Mouse (Mus musculus) layer of hippocampus, adult 9-11 months (tissue): ENCODE results near the gene Ak5.

Source experiments
- DNase-seq: peaks from one replicate; pipeline ENCODE4 v3.0.0; 2022

Ak5 gene

DNA sequence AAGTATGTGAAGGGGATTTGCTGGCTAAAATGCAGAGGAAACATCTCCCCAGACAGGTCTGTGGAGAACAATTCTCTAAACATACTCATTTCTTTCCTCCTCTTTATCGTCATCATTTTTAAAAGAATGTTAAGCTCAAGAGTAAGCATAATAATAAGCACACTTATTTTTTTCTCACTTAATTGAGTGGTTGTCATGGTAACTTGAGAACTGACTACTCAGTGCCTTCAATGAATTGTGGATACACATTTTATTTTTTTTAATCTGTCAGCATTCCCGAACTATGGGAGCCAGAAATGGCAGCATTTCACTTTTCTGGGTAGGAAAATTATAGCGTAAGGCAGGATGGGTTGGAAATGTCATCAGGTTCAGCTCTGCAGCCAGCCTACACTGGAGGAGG lies 151.6 kb downstream of the Ak5 start:
- no peak for DNase-seq

DNA sequence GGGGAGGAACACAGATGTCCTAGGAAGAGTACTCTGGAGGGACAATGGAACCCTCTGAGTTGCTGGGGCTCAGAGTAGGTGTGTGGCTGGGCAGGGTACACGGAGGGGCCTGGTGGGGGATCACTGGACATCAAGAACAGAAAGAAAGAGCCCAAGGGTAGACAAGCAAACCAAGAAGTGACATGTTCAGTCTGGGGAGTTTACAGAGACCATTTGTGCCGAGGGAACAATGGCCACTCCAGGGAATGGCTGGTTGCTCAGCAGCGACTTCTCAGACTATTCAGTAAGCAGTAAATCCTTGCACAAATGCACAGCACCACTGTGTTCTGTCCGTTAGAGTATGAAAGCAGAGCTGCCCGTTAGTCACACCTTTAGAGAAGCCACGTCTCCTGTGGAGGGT lies 152.2 kb downstream of the Ak5 start:
- DNase-seq = no peak

DNA sequence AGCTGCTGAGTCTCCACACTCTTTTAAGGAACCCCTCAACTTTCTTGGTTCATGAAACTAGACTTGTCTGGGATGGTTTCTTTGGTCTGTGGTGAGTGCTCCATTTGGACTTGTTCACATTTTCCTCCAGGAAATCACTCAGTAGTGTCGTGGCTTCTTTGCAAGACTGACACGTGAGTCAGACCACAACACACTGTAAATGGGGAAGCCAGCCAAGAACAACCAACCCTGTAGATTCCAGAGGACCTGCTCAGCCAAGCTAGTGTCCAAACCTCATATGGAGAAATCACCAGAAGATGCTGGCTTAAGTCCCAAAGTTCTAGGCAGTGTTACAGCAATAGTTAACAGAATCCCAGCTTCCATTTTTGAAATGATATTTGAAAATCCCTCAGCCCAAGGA lies 155.6 kb downstream of the Ak5 start:
- DNase-seq = no peak

DNA sequence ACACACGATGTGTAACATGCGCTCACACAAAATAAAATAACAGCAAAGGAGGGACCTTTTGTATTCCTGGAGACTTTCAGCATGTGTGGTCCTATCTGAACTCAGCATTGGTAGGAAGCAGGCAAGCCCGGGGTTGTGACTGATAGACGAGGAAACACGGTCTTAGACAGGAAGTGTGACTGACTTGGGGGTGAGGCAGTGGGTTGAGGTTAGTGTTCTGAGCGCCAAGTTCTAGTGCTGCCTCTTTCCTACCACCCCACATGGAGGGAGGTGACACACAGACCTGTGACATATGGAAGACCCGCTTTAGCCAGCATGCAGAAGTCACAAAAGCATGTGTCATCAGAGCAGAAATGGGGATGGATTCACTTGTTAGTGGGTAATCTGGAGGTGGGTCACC lies 158.9 kb downstream of the Ak5 start:
- DNase-seq = no peak

DNA sequence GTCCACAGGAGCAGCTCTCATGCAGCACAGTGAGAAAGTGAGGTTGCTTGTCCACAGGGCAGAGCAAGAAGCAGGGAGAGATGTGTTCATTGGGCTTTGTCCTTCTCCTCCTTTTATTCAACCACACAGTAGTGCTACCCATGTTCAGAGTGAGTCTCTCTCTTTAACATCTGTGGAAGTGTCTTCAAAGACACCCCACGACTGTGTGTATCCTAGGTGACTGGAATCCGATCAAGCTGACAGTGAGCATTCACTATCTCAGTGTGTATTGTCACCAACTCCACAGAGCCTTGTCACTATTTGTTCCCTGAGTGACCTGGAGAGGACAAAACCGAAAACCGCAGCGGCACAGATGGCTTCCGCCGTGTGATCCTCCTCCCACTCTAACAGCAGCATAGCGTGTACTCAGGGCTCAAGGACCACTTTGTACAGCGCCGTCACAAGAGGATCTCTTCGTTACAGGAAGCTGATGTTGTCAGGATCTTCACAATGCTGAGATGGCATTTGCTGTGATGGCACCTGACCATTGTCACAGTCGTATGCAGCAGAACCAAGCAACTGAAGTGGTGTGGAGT lies 159.7 kb downstream of the Ak5 start:
- no peak for DNase-seq

DNA sequence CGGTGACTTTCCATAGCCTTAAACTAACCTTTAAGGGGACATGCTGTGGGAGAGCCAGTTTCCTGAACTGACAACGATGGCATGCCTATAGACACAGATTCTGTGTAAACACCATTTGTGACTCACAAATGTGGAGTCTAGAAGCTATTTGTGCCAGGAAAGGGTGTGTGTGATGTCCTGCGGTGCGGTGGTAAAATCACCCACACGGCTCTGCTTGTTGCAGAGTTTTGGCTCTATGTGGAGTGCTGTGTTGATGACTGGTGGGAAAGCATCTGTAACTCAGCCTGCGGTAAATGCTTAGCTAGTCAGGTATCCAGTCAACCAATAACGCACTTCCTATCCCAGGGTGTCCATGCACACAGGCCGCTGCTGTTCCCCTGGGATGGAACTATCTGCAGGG lies 160.3 kb downstream of the Ak5 start:
- DNase-seq = no peak

DNA sequence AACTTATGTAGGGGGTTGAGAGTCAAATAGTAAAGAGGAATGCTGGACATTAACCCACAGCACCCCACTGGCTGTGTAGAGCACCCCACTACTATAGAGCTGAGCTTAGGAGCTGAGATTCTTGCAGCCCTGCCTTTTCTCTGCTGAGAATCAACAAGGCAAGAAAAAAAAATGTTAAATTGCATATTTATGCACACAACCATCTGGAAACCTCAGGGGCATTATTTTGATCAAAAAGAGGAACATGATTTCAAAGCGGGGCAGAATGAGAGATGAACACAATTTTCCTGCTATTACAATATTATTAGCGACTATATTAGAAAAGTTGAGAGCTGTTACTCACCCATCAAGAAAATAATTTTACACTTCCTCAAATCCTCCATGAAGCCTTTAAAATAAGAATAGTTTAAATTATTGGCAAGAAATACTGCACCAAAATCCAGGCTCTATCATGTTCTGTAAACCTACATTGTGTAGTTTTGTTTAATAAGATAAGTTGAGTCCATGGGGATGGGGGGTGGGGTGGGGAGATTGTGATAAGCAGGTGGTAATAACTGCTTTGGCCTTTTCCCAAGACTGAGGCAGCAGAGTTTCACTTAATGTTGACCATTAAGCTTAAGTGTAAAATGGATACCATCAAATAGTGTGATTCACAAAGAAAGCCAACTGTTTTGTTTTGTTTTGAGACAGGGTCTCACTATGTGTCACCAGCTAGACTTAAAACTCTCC lies 169.0 kb downstream of the Ak5 start:
- no peak for DNase-seq

DNA sequence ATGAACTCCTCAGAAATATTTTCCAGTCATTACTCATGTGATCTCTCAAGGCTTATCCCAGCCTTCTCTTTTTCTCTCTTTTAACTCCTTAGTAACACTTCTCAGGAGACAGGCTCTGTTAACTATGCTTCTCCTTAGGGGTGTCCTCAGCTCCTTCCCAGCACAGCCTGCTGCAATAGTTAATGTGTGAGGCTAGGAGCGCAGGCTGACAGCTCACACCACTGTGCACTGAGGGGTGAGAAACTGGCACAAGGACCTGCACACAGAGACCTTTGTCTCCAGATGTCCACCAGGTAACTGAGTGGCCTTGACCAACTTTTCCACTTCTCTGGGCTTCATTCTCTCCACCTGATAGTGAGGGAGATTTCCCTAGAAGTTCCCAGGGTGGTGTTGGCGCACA lies 170.3 kb downstream of the Ak5 start:
- DNase-seq = no peak

DNA sequence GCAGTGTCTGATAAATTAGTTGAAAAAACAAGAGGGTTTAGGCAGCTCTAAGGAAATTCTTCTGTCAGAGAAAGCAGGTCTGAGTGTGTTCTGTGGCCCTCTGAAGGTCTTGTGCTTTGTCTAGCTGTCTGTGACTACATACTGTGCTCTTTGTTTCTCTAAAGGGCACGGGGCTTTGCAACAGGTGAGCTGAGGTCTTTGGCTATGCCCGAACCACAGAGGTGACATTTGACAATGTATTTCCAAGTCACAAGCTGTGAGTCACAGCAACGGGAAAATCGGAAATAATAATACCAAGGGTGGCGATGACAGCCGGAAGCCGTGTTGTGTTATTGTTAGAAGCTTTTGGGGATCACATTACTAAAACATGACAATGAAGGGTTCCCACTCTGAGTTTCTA lies 171.1 kb downstream of the Ak5 start:
- no peak for DNase-seq

DNA sequence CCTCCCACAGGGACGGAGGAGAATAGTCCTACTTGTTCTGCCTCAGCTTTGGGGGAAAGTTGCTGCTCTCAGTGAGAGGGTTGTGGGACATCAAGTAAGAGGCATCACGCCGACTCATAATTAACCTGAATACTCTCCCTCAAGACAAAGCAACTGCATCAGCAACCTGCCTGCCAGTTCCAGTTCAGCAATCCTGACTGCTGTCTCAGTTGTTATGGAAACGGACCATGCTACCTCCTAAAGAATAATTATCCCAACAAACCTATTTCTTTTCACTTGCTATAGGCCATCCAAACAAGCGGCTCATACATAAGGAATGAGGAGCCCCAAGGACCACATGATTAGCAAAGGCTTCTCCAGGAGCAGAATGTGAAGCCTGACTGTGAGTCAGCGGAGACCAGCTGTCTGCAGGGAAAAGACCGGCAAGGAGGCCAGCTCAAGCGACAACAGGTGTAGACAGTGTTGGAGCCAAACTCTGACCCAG lies 172.7 kb downstream of the Ak5 start:
- no peak for DNase-seq

DNA sequence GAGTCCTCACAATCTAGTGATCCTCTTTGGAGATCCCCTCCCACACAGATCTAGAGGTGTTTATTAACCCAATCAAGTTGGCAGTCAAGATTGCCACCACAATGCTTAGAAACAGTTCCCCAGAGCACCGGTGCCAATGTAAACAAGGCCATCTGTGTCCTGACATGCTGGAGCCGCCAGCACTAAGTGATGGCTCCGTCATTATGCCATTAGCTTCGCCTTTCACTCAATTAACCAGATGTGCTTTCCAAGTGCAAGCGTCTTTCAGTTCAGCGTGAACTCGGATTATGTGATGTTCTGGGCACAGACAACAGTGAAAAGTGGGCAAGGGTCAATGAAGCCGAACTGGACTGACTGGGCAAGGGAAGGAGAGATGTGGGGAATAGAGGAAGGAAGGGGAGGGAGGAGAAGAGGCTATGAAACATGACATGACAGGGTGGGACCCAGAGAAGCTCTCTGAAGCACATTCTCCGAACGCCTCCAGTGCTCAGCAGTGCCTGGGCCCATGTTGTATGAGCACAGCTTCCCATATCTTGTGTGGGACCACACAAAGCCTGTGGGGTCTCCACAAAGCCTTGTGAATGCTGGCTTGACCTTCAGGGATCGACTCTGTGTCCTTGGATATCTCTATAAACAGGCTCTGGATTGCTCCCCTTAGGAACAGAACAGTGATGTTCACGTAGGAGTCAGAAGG lies 173.3 kb downstream of the Ak5 start:
- no peak for DNase-seq

DNA sequence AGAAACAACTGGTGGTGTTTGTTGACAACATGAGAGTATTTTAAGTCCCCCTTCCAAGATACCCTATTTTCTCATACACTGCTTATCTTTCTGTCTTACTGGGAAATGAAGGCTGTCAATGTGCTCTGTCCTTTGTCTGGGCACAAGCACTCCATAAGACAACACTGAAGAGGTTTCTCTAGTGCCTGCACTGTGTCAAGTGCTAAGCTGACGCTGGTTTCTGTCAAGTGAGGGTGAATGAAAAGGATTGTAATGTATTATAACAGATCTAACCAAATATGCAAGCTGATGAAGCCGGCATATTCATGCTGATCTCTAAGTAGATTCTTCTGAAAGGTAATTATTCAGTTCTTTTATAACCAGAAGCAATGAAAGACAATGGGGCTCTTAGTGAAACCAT lies 174.3 kb downstream of the Ak5 start:
- no peak for DNase-seq

DNA sequence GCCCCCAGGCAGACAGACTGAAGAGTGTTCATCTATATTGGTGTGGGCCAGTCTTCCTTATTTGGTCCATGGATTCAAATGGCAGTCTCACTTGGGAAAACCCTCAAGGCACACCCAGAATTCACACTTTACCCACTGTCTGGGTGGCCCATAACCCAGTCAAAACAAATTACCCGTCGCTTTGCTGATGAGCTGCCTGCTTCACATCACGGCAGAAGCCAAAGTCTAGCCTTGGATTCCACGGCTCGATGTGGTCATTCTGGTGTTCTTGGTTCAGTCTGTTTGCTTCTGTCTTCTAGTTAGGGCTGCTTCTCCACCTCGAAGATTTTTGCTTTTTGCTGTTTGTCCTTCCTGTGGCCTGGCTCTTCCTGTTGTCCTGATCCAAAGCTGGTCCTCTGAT lies 175.9 kb downstream of the Ak5 start:
- no peak for DNase-seq

DNA sequence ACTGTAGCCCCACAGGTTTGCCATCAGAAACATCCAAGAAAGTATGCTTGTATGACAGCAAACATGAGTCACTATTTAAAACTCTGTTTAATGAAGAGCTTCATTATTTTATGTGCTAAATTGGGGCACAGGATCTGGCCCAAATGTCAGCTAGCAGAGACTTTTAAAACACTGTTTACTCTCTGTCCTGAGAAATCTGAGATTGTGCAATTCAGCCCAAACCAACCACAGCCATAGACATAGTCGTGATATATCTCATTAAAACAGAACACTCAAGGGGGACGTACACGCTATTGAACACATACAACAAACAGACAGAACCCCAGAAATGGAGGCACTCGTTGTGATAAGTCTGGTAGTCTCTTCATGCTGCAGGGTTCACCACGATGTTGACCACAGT lies 177.7 kb downstream of the Ak5 start:
- DNase-seq = no peak

DNA sequence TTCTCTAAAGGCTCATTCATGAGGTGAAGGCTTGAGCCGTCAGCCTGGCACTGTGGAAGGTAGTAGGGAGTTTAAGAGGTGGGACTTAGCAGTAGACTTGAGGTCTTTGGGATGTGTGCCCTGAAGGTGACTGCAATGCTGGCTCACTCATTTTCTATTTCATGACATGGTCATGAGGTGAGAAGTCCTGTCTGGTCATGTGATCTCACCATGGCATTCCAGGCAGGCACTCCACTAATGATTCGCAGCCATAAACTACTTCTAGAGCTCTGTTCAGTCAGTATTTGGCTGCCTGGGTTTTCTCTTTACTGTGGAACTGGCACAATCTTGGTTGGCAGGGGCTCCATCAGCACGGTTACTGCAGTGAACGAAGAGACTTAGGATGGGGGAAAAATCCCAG lies 179.2 kb downstream of the Ak5 start:
- no peak for DNase-seq

DNA sequence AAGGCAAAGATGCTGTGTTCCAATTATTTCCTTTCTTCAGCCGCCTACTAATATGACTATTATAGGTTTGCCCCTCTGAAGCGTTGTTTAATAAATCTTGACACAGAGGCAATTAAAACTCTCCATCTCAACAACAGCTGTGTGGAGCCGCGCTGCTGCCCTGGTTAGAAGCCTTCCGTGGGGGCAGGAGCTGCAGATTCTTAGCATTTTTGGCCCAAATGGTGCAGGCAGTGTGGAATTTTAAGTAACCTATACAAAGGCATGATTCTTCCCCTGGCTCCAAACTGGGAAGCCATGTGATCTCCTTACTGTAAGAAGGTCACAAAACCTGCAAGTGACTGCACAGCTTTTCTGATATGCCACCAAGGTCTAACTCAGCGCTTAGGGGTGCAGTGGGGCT lies 184.0 kb downstream of the Ak5 start:
- DNase-seq = peak; percentile 46

DNA sequence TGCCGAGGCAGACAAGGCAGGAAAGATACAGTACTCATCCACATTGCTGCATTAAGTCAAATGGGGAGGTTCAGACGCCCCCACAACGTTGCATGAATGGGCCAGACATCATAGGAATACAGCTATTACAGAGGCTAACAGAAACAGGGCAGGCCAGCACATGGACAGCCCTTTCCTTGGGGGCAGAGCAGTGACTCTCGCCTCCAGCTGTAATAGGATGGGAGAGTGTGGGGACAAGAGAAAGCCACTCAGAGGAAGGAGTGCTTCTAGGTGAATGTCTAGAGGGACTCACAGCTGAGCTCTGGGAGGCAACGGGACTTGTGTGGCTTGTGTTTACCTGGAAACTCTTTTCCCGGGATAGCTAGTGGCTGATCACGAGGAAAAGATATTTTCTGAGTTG lies 184.4 kb downstream of the Ak5 start:
- DNase-seq = no peak

DNA sequence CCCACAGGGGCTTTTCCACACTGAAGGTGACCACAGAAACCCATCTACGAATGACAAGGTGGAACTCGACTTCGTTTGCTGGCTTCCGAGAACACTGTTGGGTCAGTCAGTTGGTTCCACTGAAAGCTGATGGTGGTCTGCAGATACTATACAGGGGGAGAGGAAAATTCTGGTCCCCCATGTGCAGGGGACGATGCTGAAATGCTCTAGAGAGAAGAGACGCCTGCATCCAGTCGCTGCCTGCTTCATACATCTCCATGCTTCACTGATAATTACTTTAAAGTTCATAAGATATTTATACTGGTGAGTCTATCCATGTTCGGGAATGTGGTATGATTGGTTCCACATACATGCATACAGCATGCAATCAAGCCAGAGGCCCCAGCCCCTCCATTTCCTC lies 186.0 kb downstream of the Ak5 start:
- DNase-seq = no peak

DNA sequence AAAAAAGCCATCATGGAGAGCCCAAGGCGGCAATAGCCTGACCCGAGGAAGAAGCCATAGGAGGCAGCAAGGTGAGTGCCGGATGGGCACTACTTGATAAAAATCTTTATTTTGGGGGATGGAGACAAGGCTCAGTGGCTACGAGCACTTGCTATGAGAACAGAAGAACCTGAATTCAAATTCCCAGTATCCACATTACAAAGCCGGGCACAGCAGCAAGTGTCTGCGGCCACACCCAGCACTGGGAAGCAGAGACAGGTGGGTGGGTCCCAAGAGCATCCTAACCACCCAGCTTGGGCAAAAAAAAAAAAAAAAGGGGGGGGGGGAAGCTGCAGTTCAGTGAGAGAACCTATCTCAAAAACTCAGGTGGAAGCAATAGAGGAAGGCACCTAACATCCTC lies 187.8 kb downstream of the Ak5 start:
- DNase-seq = no peak

DNA sequence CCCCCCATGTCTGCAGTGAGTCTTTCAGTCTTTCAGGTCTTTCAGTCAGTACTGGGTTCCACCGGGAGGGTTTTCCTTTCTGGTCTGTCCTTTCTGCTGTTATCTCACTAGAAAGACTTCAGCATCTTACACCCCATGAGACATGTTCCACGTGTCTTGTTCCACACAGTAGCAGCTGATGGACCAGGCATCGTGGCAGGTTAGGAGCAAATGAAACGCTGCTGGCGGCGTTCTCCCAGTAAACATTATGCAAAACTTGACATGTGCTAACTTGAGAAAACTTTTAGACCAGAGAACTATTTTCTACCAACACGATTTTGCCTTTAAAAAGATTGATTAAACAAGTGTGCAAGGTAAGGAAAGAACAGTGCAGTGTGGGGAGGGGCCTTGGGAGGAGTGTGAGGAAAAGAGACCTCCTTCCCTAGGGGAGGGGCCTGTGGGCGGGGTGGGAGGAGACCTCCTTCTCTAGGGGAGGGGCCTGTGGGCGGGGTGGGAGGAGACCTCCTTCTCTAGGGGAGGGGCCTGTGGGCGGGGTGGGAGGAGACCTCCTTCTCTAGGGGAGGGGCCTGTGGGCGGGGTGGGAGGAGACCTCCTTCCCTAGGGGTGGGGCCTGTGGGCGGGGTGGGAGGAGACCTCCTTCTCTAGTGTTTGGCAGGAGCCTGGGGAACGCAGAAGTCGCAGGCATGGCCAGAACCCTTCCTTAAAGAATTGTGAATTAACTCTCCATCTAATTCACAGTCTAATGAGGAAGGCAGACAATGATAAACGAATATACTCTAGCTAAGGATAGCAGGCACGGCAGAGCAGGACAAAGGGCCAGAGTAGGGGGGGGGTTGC lies 189.3 kb downstream of the Ak5 start:
- DNase-seq = no peak

DNA sequence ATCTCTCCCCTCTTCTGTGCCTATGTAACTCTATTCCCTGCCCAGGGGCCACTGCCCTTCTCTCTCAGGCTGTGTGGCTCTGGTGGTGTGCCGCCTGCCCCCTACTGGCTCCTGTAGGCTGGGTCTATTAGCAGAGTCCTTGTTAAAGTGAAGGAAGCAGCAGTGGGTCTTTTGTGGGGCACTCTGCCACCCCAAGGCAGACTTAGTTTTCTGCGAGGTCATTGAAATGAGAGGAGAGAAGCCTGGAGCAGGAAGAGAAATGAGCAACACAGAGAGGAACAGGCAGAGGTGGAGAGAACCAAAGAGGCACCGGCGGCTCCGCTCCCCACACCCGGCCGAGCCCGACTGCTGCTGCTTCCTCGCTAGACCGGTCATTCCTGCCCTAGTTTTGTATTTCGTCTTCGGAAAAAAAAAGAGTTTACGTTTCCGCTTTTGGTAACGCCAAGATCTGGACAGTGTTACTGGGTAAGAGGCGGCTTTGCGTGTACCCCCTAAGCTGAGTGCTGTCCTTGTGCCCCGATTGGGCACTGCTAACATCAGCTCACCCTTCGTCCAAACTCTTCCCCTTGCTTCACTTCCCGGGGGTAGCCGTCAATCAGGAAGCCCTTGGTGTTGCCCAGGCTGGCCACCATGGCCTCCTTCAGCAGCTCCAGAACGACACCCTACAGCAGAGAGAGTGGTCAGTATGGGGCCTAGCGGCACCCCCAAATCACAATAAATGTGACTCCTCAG lies 190.2 kb downstream of the Ak5 start:
- peak; percentile 70 for DNase-seq

DNA sequence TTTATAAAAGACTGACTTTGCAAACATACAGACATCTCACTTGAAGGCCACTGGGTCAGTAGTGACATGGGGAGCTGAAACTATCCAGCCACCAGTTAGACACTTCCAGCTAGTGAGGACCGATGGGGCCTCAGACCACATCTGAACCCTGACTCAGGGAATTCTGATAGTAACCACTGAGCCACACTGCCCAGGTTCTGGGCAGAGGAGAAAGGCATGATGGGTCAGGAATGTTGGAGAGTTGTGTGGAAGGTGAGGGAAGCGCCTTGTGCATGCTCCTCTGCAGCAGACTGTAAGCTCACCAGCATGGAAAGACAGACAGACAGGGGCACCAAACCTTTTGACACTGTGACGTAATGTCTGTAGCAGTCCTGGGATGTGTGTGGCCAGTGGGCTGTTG lies 192.3 kb downstream of the Ak5 start:
- DNase-seq = no peak

DNA sequence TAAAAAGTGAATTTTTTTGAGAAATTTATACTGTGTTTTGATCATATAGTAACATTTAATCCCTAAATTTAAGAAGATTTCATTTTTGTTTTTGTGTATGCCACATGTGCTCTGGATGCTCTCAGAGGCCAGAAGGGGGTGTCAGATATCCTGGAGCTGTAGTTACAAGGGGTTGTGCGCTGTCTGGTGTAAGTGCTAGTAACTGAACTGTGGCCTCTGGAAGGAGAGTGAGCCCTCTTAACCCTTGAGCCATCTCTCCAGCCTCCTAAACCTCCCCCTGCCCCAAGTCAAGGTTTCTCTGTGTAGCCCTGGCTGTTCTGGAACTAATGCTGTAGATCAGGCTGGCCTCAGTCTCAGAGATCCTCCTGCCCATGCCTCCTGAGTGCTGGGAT lies 192.9 kb downstream of the Ak5 start:
- DNase-seq = no peak
